Mouse (Mus musculus) CH12.LX (cell line): ENCODE data around the gene Ybx3.

Experiments
- CHD1 ChIP-seq: IDR thresholded peaks from 2 replicates; pipeline ENCODE4 v1.6.1; 2012; ENCODE audit warnings: low read depth, low read length, improper control_type of control experiment, inconsistent platforms
- CTCF ChIP-seq, 2 experiments: IDR thresholded peaks in 1 of 2; conservative IDR thresholded peaks in 1 of 2; 2 replicates each; pipeline ENCODE4 v1.5.1; 2011 to 2012; ENCODE audit warnings: low read depth in 2 of 2, low read length in 2 of 2, improper control_type of control experiment in 1 of 2, inconsistent platforms in 1 of 2, mild to moderate bottlenecking in 1 of 2, moderate library complexity in 1 of 2
- ELF1 ChIP-seq: IDR thresholded peaks from 2 replicates; pipeline ENCODE4 v1.6.1; 2014; ENCODE audit warnings: low read depth, mild to moderate bottlenecking, inconsistent platforms, low read length, improper control_type of control experiment
- NELFE ChIP-seq: IDR thresholded peaks from 2 replicates; pipeline ENCODE4 v1.6.1; 2011; ENCODE audit warnings: low read depth, low read length, improper control_type of control experiment
- NRF1 ChIP-seq: IDR thresholded peaks from 2 replicates; pipeline ENCODE4 v1.6.1; 2014; ENCODE audit warnings: low read depth, mild to moderate bottlenecking, inconsistent platforms, low read length, improper control_type of control experiment, moderate library complexity
- PAX5 ChIP-seq: IDR thresholded peaks from 2 replicates; pipeline ENCODE4 v1.6.1; 2012; ENCODE audit warnings: low read length, inconsistent platforms, mixed read lengths
- RAD21 ChIP-seq: IDR thresholded peaks from 2 replicates; pipeline ENCODE4 v1.6.1; 2011; ENCODE audit warnings: low read depth, mild to moderate bottlenecking, low read length, improper control_type of control experiment, moderate library complexity
- SMC3 ChIP-seq: IDR thresholded peaks from 2 replicates; pipeline ENCODE4 v1.6.1; 2011; ENCODE audit warnings: low read depth, low read length, improper control_type of control experiment
- TCF12 ChIP-seq: IDR thresholded peaks from 2 replicates; pipeline ENCODE4 v1.6.1; 2014; ENCODE audit warnings: low read depth, mild to moderate bottlenecking, inconsistent platforms, low read length, improper control_type of control experiment

GRCm38 (mm10) chr6:131344346-131344745, 43.9 kb downstream of the Ybx3 start:
- no peak for TF ChIP-seq PAX5
- no peak for TF ChIP-seq SMC3
- no peak for TF ChIP-seq NRF1
- TF ChIP-seq ELF1 = no peak
- TF ChIP-seq CHD1 = no peak
- no peak for TF ChIP-seq TCF12
- no peak for TF ChIP-seq CTCF (conservative IDR thresholded peaks at IDR 0.05 in 1 of 2, IDR thresholded peaks at IDR 0.05 in 1 of 2; ENCODE audit: low read depth in 2 of 2, low read length in 2 of 2)
- no peak for TF ChIP-seq NELFE
- TF ChIP-seq RAD21 = no peak
